Mouse (Mus musculus): ENCODE measurements around the gene Slc16a13. TPM values are rescaled to one million over a fixed set of nuclear protein-coding genes. Genes with fewer than 3 reads are reported as not detected.

Gene Slc16a13
- total RNA-seq, 1 experiment = 12.4 TPM

DNA sequence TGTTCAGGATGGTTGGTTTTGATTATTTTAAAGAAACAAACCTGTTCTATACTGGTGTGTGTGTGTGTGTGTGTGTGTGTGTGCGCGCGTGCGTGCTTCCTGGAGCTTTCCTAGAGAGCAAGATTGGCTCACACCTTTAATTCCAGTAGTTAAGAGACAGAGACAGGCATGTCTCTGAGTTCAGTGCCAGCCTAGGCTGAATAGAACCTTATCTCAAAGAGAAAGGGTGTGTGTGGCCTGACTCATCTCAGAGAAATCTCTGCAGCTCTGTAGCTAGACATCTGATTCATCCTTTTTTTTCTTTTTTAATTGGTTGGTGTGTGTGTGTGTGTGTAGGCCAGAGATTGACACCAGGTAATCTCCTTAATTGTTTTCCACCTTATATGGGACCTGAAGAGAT is 38.2 kb upstream of the Slc16a13 start:
- H3K9me3 ChIP-seq (ENCODE audit: control insufficient read depth, insufficient read depth, low read depth, low read length) = no peaks in the 10 kb centered on the region
- H3K36me3 ChIP-seq (ENCODE audit: control insufficient read depth, insufficient read depth, low read length, poor library complexity, severe bottlenecking) = no peaks in the 10 kb centered on the region
- H3K4me3 ChIP-seq (ENCODE audit: insufficient read depth in 1 of 2, low read depth in 1 of 2, low read length in 2 of 2, poor library complexity in 1 of 2, severe bottlenecking in 1 of 2) = no peak overlapping the region
- no peak for DNase-seq (ENCODE audit: low read depth, low spot score)
- no peak for TF ChIP-seq HCFC1 (IDR thresholded peaks at IDR 0.05; ENCODE audit: borderline replicate concordance, insufficient read depth, low read length)
- TF ChIP-seq ZC3H11A (IDR thresholded peaks at IDR 0.05; ENCODE audit: borderline replicate concordance, low read depth, low read length) = no peak
- TF ChIP-seq CHD2 (IDR thresholded peaks at IDR 0.05; ENCODE audit: low read depth, low read length) = no peak
- no peak for TF ChIP-seq ZNF384 (IDR thresholded peaks at IDR 0.05; ENCODE audit: low read depth, low read length)
- no peak for TF ChIP-seq MAFK (IDR thresholded peaks at IDR 0.05; ENCODE audit: insufficient read depth, low read depth, low read length)
- H3K4me1 ChIP-seq (ENCODE audit: control insufficient read depth in 2 of 2, insufficient read depth in 2 of 2, low read length in 2 of 2, poor library complexity in 1 of 2) = peaks cover 2 to 8% of the 10 kb centered on the region in 2 experiments; a peak in 2 of 4 replicates
- H3K9ac ChIP-seq (ENCODE audit: insufficient read depth, low read depth, low read length, poor library complexity, severe bottlenecking) = no peak overlapping the region
- no peak overlapping the region for H3K27ac ChIP-seq (ENCODE audit: insufficient read depth, low read depth, low read length, poor library complexity, severe bottlenecking)
- in situ Hi-C loops (cut with MboI; ENCODE audit: low sequenced_read_pairs in 2 of 2, unreplicated experiment in 2 of 2) = no loop called here

DNA sequence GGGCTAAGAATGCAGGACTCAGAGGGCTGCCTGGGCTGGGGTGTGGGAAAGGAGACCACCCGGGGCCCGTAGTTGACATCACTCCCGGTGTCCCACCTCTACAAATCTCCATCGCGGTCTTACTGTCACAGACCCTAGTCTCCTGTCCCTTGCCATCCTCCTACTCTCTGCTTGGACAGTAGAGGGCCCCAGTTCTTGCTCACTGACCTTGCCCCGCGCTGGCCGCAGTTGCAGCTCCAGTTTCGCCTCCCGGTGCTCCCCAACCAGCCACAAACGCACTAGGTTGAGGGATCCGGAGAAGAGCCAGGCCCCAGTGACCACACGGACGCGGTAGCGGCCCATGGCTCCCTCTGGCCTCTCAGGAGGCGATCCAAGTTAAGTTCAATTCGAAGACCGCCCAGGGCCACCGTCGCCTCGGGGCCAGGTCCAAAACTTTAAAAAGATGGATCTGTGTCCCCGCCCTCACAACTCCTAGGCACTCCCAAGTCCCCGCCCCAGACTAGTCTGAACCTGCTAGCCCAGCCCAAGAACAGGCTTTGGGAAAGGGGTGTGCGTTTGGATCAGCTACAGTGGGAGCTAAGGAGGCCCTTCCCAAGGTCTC is 34.2 kb upstream of the Slc16a13 start, which contains the start of gene Alox12:
Gene Alox12 (minus strand): TSS at position 423 of the 601 bp plus-strand sequence.
- peak; percentile 68 for DNase-seq (ENCODE audit: low read depth, low spot score)

DNA sequence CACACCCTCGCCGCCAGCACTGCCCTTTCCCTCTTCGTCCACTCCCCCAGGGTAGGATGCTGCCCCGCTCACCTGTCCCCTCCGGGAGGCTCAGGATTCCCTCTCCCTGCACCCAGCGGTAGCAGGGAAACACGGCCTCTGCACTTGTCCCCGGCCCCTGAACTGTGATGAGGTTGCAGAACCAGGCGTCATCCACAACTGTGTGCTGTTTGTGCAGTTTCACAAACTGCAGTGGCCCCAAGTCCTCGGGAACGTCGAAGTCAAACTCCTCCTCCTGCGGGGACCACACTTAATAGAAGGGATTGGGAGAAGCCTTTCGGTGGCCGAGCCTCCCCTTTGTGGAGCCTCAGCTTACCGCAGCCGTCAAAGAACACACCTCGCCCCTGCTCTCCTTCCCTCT is 33.5 kb upstream of the Slc16a13 start:
- H3K9ac ChIP-seq (ENCODE audit: insufficient read depth, low read depth, low read length, poor library complexity, severe bottlenecking) = 0 out of 2 replicates have a peak overlapping the region, but pooled peaks have one; percentile 6
- no peaks in the 10 kb centered on the region for H3K9me3 ChIP-seq (ENCODE audit: control insufficient read depth, insufficient read depth, low read depth, low read length)
- TF ChIP-seq CHD2 (IDR thresholded peaks at IDR 0.05; ENCODE audit: low read depth, low read length) (no peak), ZC3H11A (IDR thresholded peaks at IDR 0.05; ENCODE audit: borderline replicate concordance, low read depth, low read length) (no peak)
- no peaks in the 10 kb centered on the region for H3K36me3 ChIP-seq (ENCODE audit: control insufficient read depth, insufficient read depth, low read length, poor library complexity, severe bottlenecking)
- in situ Hi-C loops (cut with MboI; ENCODE audit: low sequenced_read_pairs in 2 of 2, unreplicated experiment in 2 of 2) = no loop called here
- H3K4me1 ChIP-seq (ENCODE audit: control insufficient read depth in 2 of 2, insufficient read depth in 2 of 2, low read length in 2 of 2, poor library complexity in 1 of 2) = peaks cover 2 to 8% of the 10 kb centered on the region in 2 experiments; a peak in 2 of 4 replicates
- no peak for DNase-seq (ENCODE audit: low read depth, low spot score)
- peak overlapping the region; percentile 52; a peak in 2 of 4 replicates for H3K4me3 ChIP-seq (ENCODE audit: insufficient read depth in 1 of 2, low read depth in 1 of 2, low read length in 2 of 2, poor library complexity in 1 of 2, severe bottlenecking in 1 of 2)
- no peak overlapping the region for H3K27ac ChIP-seq (ENCODE audit: insufficient read depth, low read depth, low read length, poor library complexity, severe bottlenecking)

More for the DNA sequence above, 34.2 kb upstream of the Slc16a13 start, which contains the start of gene Alox12:
- no peak within 1 kb of the TSS for H3K27ac ChIP-seq (ENCODE audit: insufficient read depth, low read depth, low read length, poor library complexity, severe bottlenecking)
- peak within 1 kb of the TSS; percentile 32; the same call in 1 of the 2 replicates for H3K9ac ChIP-seq (ENCODE audit: insufficient read depth, low read depth, low read length, poor library complexity, severe bottlenecking)
- in situ Hi-C loops (cut with MboI; ENCODE audit: low sequenced_read_pairs in 2 of 2, unreplicated experiment in 2 of 2) = no loop called here
- peak within 1 kb of the TSS; percentile 52; a peak in 3 of 4 replicates for H3K4me3 ChIP-seq (ENCODE audit: insufficient read depth in 1 of 2, low read depth in 1 of 2, low read length in 2 of 2, poor library complexity in 1 of 2, severe bottlenecking in 1 of 2)
- H3K9me3 ChIP-seq (ENCODE audit: control insufficient read depth, insufficient read depth, low read depth, low read length) = no peaks in the 10 kb centered on the region
- no peaks in the 10 kb centered on the region for H3K36me3 ChIP-seq (ENCODE audit: control insufficient read depth, insufficient read depth, low read length, poor library complexity, severe bottlenecking)
- H3K4me1 ChIP-seq (ENCODE audit: control insufficient read depth in 2 of 2, insufficient read depth in 2 of 2, low read length in 2 of 2, poor library complexity in 1 of 2) = peaks cover 2 to 8% of the 10 kb centered on the region in 2 experiments; a peak in 2 of 4 replicates
- TF ChIP-seq ZC3H11A (IDR thresholded peaks at IDR 0.05; ENCODE audit: borderline replicate concordance, low read depth, low read length) (no peak), ZNF384 (IDR thresholded peaks at IDR 0.05; ENCODE audit: low read depth, low read length) (no peak), CHD2 (IDR thresholded peaks at IDR 0.05; ENCODE audit: low read depth, low read length) (no peak), HCFC1 (IDR thresholded peaks at IDR 0.05; ENCODE audit: borderline replicate concordance, insufficient read depth, low read length) (no peak), MAFK (IDR thresholded peaks at IDR 0.05; ENCODE audit: insufficient read depth, low read depth, low read length) (no peak)

DNA sequence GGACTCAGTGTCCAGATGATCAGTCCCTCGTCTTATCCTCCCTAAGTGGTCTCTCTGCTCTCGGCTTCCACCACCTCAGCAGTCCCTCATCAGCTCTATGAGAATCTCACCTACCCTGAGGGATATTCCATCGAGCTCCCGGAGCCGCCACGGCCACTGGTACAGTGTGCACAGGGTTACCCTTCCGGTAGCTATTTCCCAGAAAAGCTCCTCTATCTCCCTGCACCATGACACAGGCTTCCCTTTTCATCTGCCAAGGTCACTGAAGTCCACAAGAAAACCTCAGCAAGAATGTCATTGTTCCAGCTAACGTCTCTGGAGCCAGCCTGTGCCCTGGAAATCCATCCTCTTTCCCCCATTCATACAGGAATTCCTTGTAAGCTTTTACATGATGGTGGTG is 31.0 kb upstream of the Slc16a13 start:
- Histone ChIP-seq H3K4me1 (ENCODE audit: control insufficient read depth in 2 of 2, insufficient read depth in 2 of 2, low read length in 2 of 2, poor library complexity in 1 of 2) (peaks cover 2 to 11% of the 10 kb centered on the region in 2 experiments; a peak in 2 of 4 replicates), H3K9ac (ENCODE audit: insufficient read depth, low read depth, low read length, poor library complexity, severe bottlenecking) (no peak overlapping the region), H3K27ac (ENCODE audit: insufficient read depth, low read depth, low read length, poor library complexity, severe bottlenecking) (no peak overlapping the region), H3K9me3 (ENCODE audit: control insufficient read depth, insufficient read depth, low read depth, low read length) (no peaks in the 10 kb centered on the region), H3K36me3 (ENCODE audit: control insufficient read depth, insufficient read depth, low read length, poor library complexity, severe bottlenecking) (no peaks in the 10 kb centered on the region), H3K4me3 (ENCODE audit: insufficient read depth in 1 of 2, low read depth in 1 of 2, low read length in 2 of 2, poor library complexity in 1 of 2, severe bottlenecking in 1 of 2) (no peak overlapping the region)
- in situ Hi-C loops (cut with MboI; ENCODE audit: low sequenced_read_pairs in 2 of 2, unreplicated experiment in 2 of 2) = no loop called here
- DNase-seq (ENCODE audit: low read depth, low spot score) = no peak
- no peak for TF ChIP-seq ZNF384 (IDR thresholded peaks at IDR 0.05; ENCODE audit: low read depth, low read length)
- no peak for TF ChIP-seq CHD2 (IDR thresholded peaks at IDR 0.05; ENCODE audit: low read depth, low read length)
- TF ChIP-seq MAFK (IDR thresholded peaks at IDR 0.05; ENCODE audit: insufficient read depth, low read depth, low read length) = no peak
- no peak for TF ChIP-seq HCFC1 (IDR thresholded peaks at IDR 0.05; ENCODE audit: borderline replicate concordance, insufficient read depth, low read length)
- no peak for TF ChIP-seq ZC3H11A (IDR thresholded peaks at IDR 0.05; ENCODE audit: borderline replicate concordance, low read depth, low read length)
